Mouse (Mus musculus): ENCODE data around the gene Cdc42ep5. TPM values are rescaled to one million over a fixed set of nuclear protein-coding genes. Genes with fewer than 3 reads are reported as not detected.
A peak's percentile ranks its signal among the peaks of the same experiment; 100 is the strongest.

The Cdc42ep5 gene
- total RNA-seq, 1 experiment: 17.2 TPM

GRCm38 (mm10) chr7:4137746-4138145 is 26.9 kb downstream of the Cdc42ep5 start:
- peak overlapping the region; percentile 83 to 88 for H3K4me3 ChIP-seq (ENCODE audit: insufficient read depth in 1 of 2, low read depth in 1 of 2, low read length in 2 of 2, poor library complexity in 1 of 2, severe bottlenecking in 1 of 2)
- no peak overlapping the region for H3K27ac ChIP-seq (ENCODE audit: insufficient read depth, low read depth, low read length, poor library complexity, severe bottlenecking)
- peaks cover 52% of the 10 kb centered on the region for H3K36me3 ChIP-seq (ENCODE audit: control insufficient read depth, insufficient read depth, low read length, poor library complexity, severe bottlenecking)
- DNase-seq (ENCODE audit: low read depth, low spot score): no peak
- H3K9me3 ChIP-seq (ENCODE audit: control insufficient read depth, insufficient read depth, low read depth, low read length): no peaks in the 10 kb centered on the region
- peak overlapping the region; percentile 97 for H3K9ac ChIP-seq (ENCODE audit: insufficient read depth, low read depth, low read length, poor library complexity, severe bottlenecking)
- H3K4me1 ChIP-seq (ENCODE audit: control insufficient read depth in 2 of 2, insufficient read depth in 2 of 2, low read length in 2 of 2, poor library complexity in 1 of 2): peaks cover 0 to 5% of the 10 kb centered on the region in 2 experiments; a peak in 1 of 4 replicates
- TF ChIP-seq CHD2 (IDR thresholded peaks at IDR 0.05; ENCODE audit: low read depth, low read length) (no peak), ZC3H11A (IDR thresholded peaks at IDR 0.05; ENCODE audit: borderline replicate concordance, low read depth, low read length) (no peak)
- in situ Hi-C loops (cut with MboI; ENCODE audit: low sequenced_read_pairs in 2 of 2, unreplicated experiment in 2 of 2): loop anchor here in 1 of 2 experiments (25.0 kb wide), 1 partner anchor 300 kb away; the partner anchor contains the start of gene Rdh13

GRCm38 (mm10) chr7:4136771-4137531 is 27.7 kb downstream of the Cdc42ep5 start, which contains the start of gene Leng8:
TSS of gene Leng8 (plus strand) at chr7:4137039.
- peak; percentile 95 for DNase-seq (ENCODE audit: low read depth, low spot score)

GRCm38 (mm10) chr7:4136404-4136770 is 28.3 kb downstream of the Cdc42ep5 start:
- Histone ChIP-seq H3K27ac (ENCODE audit: insufficient read depth, low read depth, low read length, poor library complexity, severe bottlenecking) (peak overlapping the region; percentile 78), H3K4me1 (ENCODE audit: control insufficient read depth in 2 of 2, insufficient read depth in 2 of 2, low read length in 2 of 2, poor library complexity in 1 of 2) (peaks cover 0 to 5% of the 10 kb centered on the region in 2 experiments; a peak in 1 of 4 replicates), H3K4me3 (ENCODE audit: insufficient read depth in 1 of 2, low read depth in 1 of 2, low read length in 2 of 2, poor library complexity in 1 of 2, severe bottlenecking in 1 of 2) (peak overlapping the region; percentile 82 to 83), H3K9ac (ENCODE audit: insufficient read depth, low read depth, low read length, poor library complexity, severe bottlenecking) (peak overlapping the region; percentile 93), H3K36me3 (ENCODE audit: control insufficient read depth, insufficient read depth, low read length, poor library complexity, severe bottlenecking) (peaks cover 44% of the 10 kb centered on the region), H3K9me3 (ENCODE audit: control insufficient read depth, insufficient read depth, low read depth, low read length) (no peaks in the 10 kb centered on the region)
- no peak for DNase-seq (ENCODE audit: low read depth, low spot score)
- TF ChIP-seq MAFK (IDR thresholded peaks at IDR 0.05; ENCODE audit: insufficient read depth, low read depth, low read length) (no peak), ZNF384 (IDR thresholded peaks at IDR 0.05; ENCODE audit: low read depth, low read length) (no peak), CHD2 (IDR thresholded peaks at IDR 0.05; ENCODE audit: low read depth, low read length) (no peak), ZC3H11A (IDR thresholded peaks at IDR 0.05; ENCODE audit: borderline replicate concordance, low read depth, low read length) (no peak), HCFC1 (IDR thresholded peaks at IDR 0.05; ENCODE audit: borderline replicate concordance, insufficient read depth, low read length) (no peak)
- in situ Hi-C loops (cut with MboI; ENCODE audit: low sequenced_read_pairs in 2 of 2, unreplicated experiment in 2 of 2): loop anchor here in 1 of 2 experiments (25.0 kb wide), 1 partner anchor 301 kb away; the partner anchor contains the start of gene Rdh13

More at GRCm38 (mm10) chr7:4136771-4137531, 27.7 kb downstream of the Cdc42ep5 start, which contains the start of gene Leng8:
- Histone ChIP-seq H3K27ac (ENCODE audit: insufficient read depth, low read depth, low read length, poor library complexity, severe bottlenecking) (peak within 1 kb of the TSS; percentile 95), H3K4me3 (ENCODE audit: insufficient read depth in 1 of 2, low read depth in 1 of 2, low read length in 2 of 2, poor library complexity in 1 of 2, severe bottlenecking in 1 of 2) (peak within 1 kb of the TSS; percentile 83 to 88), H3K9me3 (ENCODE audit: control insufficient read depth, insufficient read depth, low read depth, low read length) (no peaks in the 10 kb centered on the region), H3K9ac (ENCODE audit: insufficient read depth, low read depth, low read length, poor library complexity, severe bottlenecking) (peak within 1 kb of the TSS; percentile 97), H3K36me3 (ENCODE audit: control insufficient read depth, insufficient read depth, low read length, poor library complexity, severe bottlenecking) (peaks cover 49% of the 10 kb centered on the region), H3K4me1 (ENCODE audit: control insufficient read depth in 2 of 2, insufficient read depth in 2 of 2, low read length in 2 of 2, poor library complexity in 1 of 2) (peaks cover 0 to 5% of the 10 kb centered on the region in 2 experiments; a peak in 1 of 4 replicates)
- TF ChIP-seq ZC3H11A (IDR thresholded peaks at IDR 0.05; ENCODE audit: borderline replicate concordance, low read depth, low read length): no peak
- TF ChIP-seq HCFC1 (IDR thresholded peaks at IDR 0.05; ENCODE audit: borderline replicate concordance, insufficient read depth, low read length): peak; percentile 83; the same call in 1 of the 2 replicates
- peak; percentile 82 for TF ChIP-seq MAFK (IDR thresholded peaks at IDR 0.05; ENCODE audit: insufficient read depth, low read depth, low read length)
- TF ChIP-seq ZNF384 (IDR thresholded peaks at IDR 0.05; ENCODE audit: low read depth, low read length): no peak
- TF ChIP-seq CHD2 (IDR thresholded peaks at IDR 0.05; ENCODE audit: low read depth, low read length): peak; percentile 54
- in situ Hi-C loops (cut with MboI; ENCODE audit: low sequenced_read_pairs in 2 of 2, unreplicated experiment in 2 of 2): loop anchor here in 1 of 2 experiments (25.0 kb wide), 1 partner anchor 300 kb away; the partner anchor contains the start of gene Rdh13

GRCm38 (mm10) chr7:4134911-4135310 is 29.7 kb downstream of the Cdc42ep5 start:
- in situ Hi-C loops (cut with MboI; ENCODE audit: low sequenced_read_pairs in 2 of 2, unreplicated experiment in 2 of 2): loop anchor here in 1 of 2 experiments (25.0 kb wide), 1 partner anchor 302 kb away; the partner anchor contains the start of gene Rdh13
- H3K4me1 ChIP-seq (ENCODE audit: control insufficient read depth in 2 of 2, insufficient read depth in 2 of 2, low read length in 2 of 2, poor library complexity in 1 of 2): peaks cover 0 to 7% of the 10 kb centered on the region in 2 experiments; a peak in 1 of 4 replicates
- no peak for TF ChIP-seq MAFK (IDR thresholded peaks at IDR 0.05; ENCODE audit: insufficient read depth, low read depth, low read length)
- no peak for TF ChIP-seq ZNF384 (IDR thresholded peaks at IDR 0.05; ENCODE audit: low read depth, low read length)
- no peak for TF ChIP-seq HCFC1 (IDR thresholded peaks at IDR 0.05; ENCODE audit: borderline replicate concordance, insufficient read depth, low read length)
- TF ChIP-seq CHD2 (IDR thresholded peaks at IDR 0.05; ENCODE audit: low read depth, low read length): no peak
- no peak for TF ChIP-seq ZC3H11A (IDR thresholded peaks at IDR 0.05; ENCODE audit: borderline replicate concordance, low read depth, low read length)
- no peak for DNase-seq (ENCODE audit: low read depth, low spot score)
- H3K9ac ChIP-seq (ENCODE audit: insufficient read depth, low read depth, low read length, poor library complexity, severe bottlenecking): no peak overlapping the region
- H3K4me3 ChIP-seq (ENCODE audit: insufficient read depth in 1 of 2, low read depth in 1 of 2, low read length in 2 of 2, poor library complexity in 1 of 2, severe bottlenecking in 1 of 2): no peak overlapping the region
- H3K9me3 ChIP-seq (ENCODE audit: control insufficient read depth, insufficient read depth, low read depth, low read length): no peaks in the 10 kb centered on the region
- peaks cover 34% of the 10 kb centered on the region for H3K36me3 ChIP-seq (ENCODE audit: control insufficient read depth, insufficient read depth, low read length, poor library complexity, severe bottlenecking)
- H3K27ac ChIP-seq (ENCODE audit: insufficient read depth, low read depth, low read length, poor library complexity, severe bottlenecking): no peak overlapping the region

All from ES-E14 (cell line).